Mouse (Mus musculus) lung, embryonic 15.5 days (tissue): ENCODE data around the gene Ctnna3. TPM values are rescaled to one million over a fixed set of nuclear protein-coding genes. Genes with fewer than 3 reads are reported as not detected.
"Not testable (repeated sequence)": the region's sequence is repeated elsewhere in the genome, so short reads cannot be mapped to it uniquely, and the experiment has no call there.

Experiments
- ATAC-seq: fragments of 200-750 bp; cut with Nextera tagmentation; 2 replicates; pipeline ENCODE4 v1.8.0; 2017; ENCODE audit warnings: moderate number of reproducible peaks, borderline replicate concordance; ENCODE audit not compliant: low FRiP score, low TSS enrichment; ENCODE audit errors: extremely low read depth
- H3K27ac ChIP-seq: fragments of 300-500 bp; sonication (generic); 2 replicates; pipeline ENCODE4 v1.5.1; 2015; ENCODE audit warnings: moderate library complexity, mild to moderate bottlenecking, inconsistent platforms
- H3K27me3 ChIP-seq: fragments of 300-500 bp; sonication (generic); 2 replicates; pipeline ENCODE4 v1.6.1; 2015; ENCODE audit warnings: inconsistent platforms
- H3K36me3 ChIP-seq: fragments of 300-500 bp; sonication (generic); 2 replicates; pipeline ENCODE4 v1.6.1; 2015; ENCODE audit warnings: inconsistent platforms
- H3K4me1 ChIP-seq: fragments of 300-500 bp; sonication (generic); 2 replicates; pipeline ENCODE4 v1.6.1; 2015; ENCODE audit warnings: inconsistent platforms
- H3K4me2 ChIP-seq: fragments of 300-500 bp; sonication (generic); 2 replicates; pipeline ENCODE4 v1.6.1; 2015; ENCODE audit warnings: inconsistent platforms, mild to moderate bottlenecking, moderate library complexity
- H3K4me3 ChIP-seq: fragments of 300-500 bp; sonication (generic); 2 replicates; pipeline ENCODE4 v1.5.1; 2015; ENCODE audit warnings: mild to moderate bottlenecking, inconsistent platforms
- H3K9ac ChIP-seq: fragments of 300-500 bp; sonication (generic); 2 replicates; pipeline ENCODE4 v1.6.1; 2015; ENCODE audit warnings: inconsistent platforms
- H3K9me3 ChIP-seq: fragments of 300-500 bp; sonication (generic); 2 replicates; pipeline ENCODE4 v1.6.1; 2016; ENCODE audit warnings: inconsistent platforms
- WGBS: fragments of 180-500 bp; shearing (Covaris S2); methylation state at CpG from one replicate; pipeline ENCODE4 v1.1.7; 2015; 5-methylcytosine and 5-hydroxymethylcytosine counted together
- polyA plus RNA-seq: library from polyadenylated mRNA; unstranded; fragments of >200 nt; fragmentation: Nextera tagmentation; extraction: Ambion mirVana; gene quantifications from 2 replicates; pipeline ENCODE4 v1.2.1, GENCODE M21; 2015

Gene Ctnna3
- polyA plus RNA-seq, 1 experiment from 2014 or later = 1.2 TPM

GRCm38 (mm10) chr10:64744099-64744498 is 1314.2 kb downstream of the Ctnna3 start:
- 51% methylated on average over 3 of the region's 3 CpGs for WGBS
- not testable (repeated sequence) for H3K36me3 ChIP-seq, H3K9ac ChIP-seq, ATAC-seq, H3K4me1 ChIP-seq, H3K27me3 ChIP-seq, H3K27ac ChIP-seq, H3K4me3 ChIP-seq, H3K9me3 ChIP-seq, H3K4me2 ChIP-seq

GRCm38 (mm10) chr10:64748651-64749050 is 1318.8 kb downstream of the Ctnna3 start:
- Histone ChIP-seq H3K9ac (no peak overlapping the region), H3K27me3 (no peaks in the 10 kb centered on the region), H3K27ac (no peak overlapping the region), H3K4me2 (no peak overlapping the region), H3K36me3 (no peaks in the 10 kb centered on the region), H3K4me1 (no peaks in the 10 kb centered on the region), H3K4me3 (no peak overlapping the region), H3K9me3 (no peaks in the 10 kb centered on the region)
- no peak for ATAC-seq

GRCm38 (mm10) chr10:64750791-64751190 is 1320.9 kb downstream of the Ctnna3 start:
- Histone ChIP-seq H3K4me2 (no peak overlapping the region), H3K9ac (no peak overlapping the region), H3K36me3 (no peaks in the 10 kb centered on the region), H3K9me3 (no peaks in the 10 kb centered on the region), H3K4me3 (no peak overlapping the region), H3K27ac (no peak overlapping the region), H3K27me3 (no peaks in the 10 kb centered on the region), H3K4me1 (no peaks in the 10 kb centered on the region)
- no peak for ATAC-seq
- 25% methylated on average over 5 of the region's 5 CpGs for WGBS

- no peak overlapping the region for H3K4me2 ChIP-seq
- H3K4me3 ChIP-seq = no peak overlapping the region
- no peaks in the 10 kb centered on the region for H3K27me3 ChIP-seq
- no peaks in the 10 kb centered on the region for H3K4me1 ChIP-seq
- no peaks in the 10 kb centered on the region for H3K36me3 ChIP-seq
- no peak overlapping the region for H3K27ac ChIP-seq
- 89% methylated on average over 1 of the region's 1 CpGs for WGBS
- ATAC-seq = no peak
- H3K9ac ChIP-seq = no peak overlapping the region
- no peaks in the 10 kb centered on the region for H3K9me3 ChIP-seq
Measured at GRCm38 (mm10) chr10:64836315-64836714, 1406.4 kb downstream of the Ctnna3 start.

GRCm38 (mm10) chr10:64861439-64861838 is 1431.5 kb downstream of the Ctnna3 start:
- WGBS = 70% methylated on average over 2 of the region's 2 CpGs
- Histone ChIP-seq H3K9ac (no peak overlapping the region), H3K27me3 (no peaks in the 10 kb centered on the region), H3K4me2 (no peak overlapping the region), H3K27ac (no peak overlapping the region), H3K36me3 (no peaks in the 10 kb centered on the region), H3K4me1 (no peaks in the 10 kb centered on the region), H3K4me3 (no peak overlapping the region), H3K9me3 (no peaks in the 10 kb centered on the region)
- ATAC-seq = no peak

- WGBS = 53% methylated on average over 3 of the region's 3 CpGs
- no peaks in the 10 kb centered on the region for H3K9me3 ChIP-seq
- H3K4me3 ChIP-seq = no peak overlapping the region
- H3K27me3 ChIP-seq = no peaks in the 10 kb centered on the region
- H3K9ac ChIP-seq = no peak overlapping the region
- ATAC-seq = no peak
- H3K4me2 ChIP-seq = no peak overlapping the region
- no peaks in the 10 kb centered on the region for H3K36me3 ChIP-seq
- H3K4me1 ChIP-seq = no peaks in the 10 kb centered on the region
- H3K27ac ChIP-seq = no peak overlapping the region
Measured at GRCm38 (mm10) chr10:64870888-64871287, 1441.0 kb downstream of the Ctnna3 start.

GRCm38 (mm10) chr10:64876506-64876905 is 1446.6 kb downstream of the Ctnna3 start:
- Histone ChIP-seq H3K4me2 (no peak overlapping the region), H3K4me3 (no peak overlapping the region), H3K4me1 (no peaks in the 10 kb centered on the region), H3K27ac (no peak overlapping the region), H3K9ac (no peak overlapping the region), H3K36me3 (no peaks in the 10 kb centered on the region), H3K27me3 (no peaks in the 10 kb centered on the region), H3K9me3 (no peaks in the 10 kb centered on the region)
- WGBS = 69% methylated on average over 2 of the region's 2 CpGs
- ATAC-seq = no peak

- Histone ChIP-seq H3K9ac (no peak overlapping the region), H3K4me2 (no peak overlapping the region), H3K4me3 (no peak overlapping the region), H3K9me3 (no peaks in the 10 kb centered on the region), H3K27me3 (no peaks in the 10 kb centered on the region), H3K27ac (no peak overlapping the region), H3K36me3 (no peaks in the 10 kb centered on the region), H3K4me1 (no peaks in the 10 kb centered on the region)
- 77% methylated on average over 3 of the region's 3 CpGs for WGBS
- no peak for ATAC-seq
Measured at GRCm38 (mm10) chr10:64879860-64880259, 1450.0 kb downstream of the Ctnna3 start.

GRCm38 (mm10) chr10:64886946-64887345 is 1457.0 kb downstream of the Ctnna3 start:
- H3K4me2 ChIP-seq = no peak overlapping the region
- ATAC-seq = no peak
- H3K36me3 ChIP-seq = no peaks in the 10 kb centered on the region
- H3K9ac ChIP-seq = no peak overlapping the region
- no peak overlapping the region for H3K4me3 ChIP-seq
- no peaks in the 10 kb centered on the region for H3K4me1 ChIP-seq
- no peaks in the 10 kb centered on the region for H3K9me3 ChIP-seq
- no peak overlapping the region for H3K27ac ChIP-seq
- H3K27me3 ChIP-seq = no peaks in the 10 kb centered on the region
- 90% methylated on average over 9 of the region's 9 CpGs for WGBS

- ATAC-seq = no peak
- Histone ChIP-seq H3K9me3 (no peaks in the 10 kb centered on the region), H3K4me3 (no peak overlapping the region), H3K27me3 (no peaks in the 10 kb centered on the region), H3K9ac (no peak overlapping the region), H3K4me2 (no peak overlapping the region), H3K27ac (no peak overlapping the region), H3K4me1 (no peaks in the 10 kb centered on the region), H3K36me3 (no peaks in the 10 kb centered on the region)
Measured at GRCm38 (mm10) chr10:64892458-64892857, 1462.6 kb downstream of the Ctnna3 start.

- Histone ChIP-seq H3K36me3 (no peaks in the 10 kb centered on the region), H3K4me2 (no peak overlapping the region), H3K9ac (no peak overlapping the region), H3K4me3 (no peak overlapping the region), H3K27ac (no peak overlapping the region), H3K27me3 (no peaks in the 10 kb centered on the region), H3K9me3 (no peaks in the 10 kb centered on the region), H3K4me1 (no peaks in the 10 kb centered on the region)
- WGBS = 79% methylated on average over 1 of the region's 1 CpGs
- ATAC-seq = no peak
Measured at GRCm38 (mm10) chr10:64898739-64899138, 1468.8 kb downstream of the Ctnna3 start.

- no peak for ATAC-seq
- WGBS = 80% methylated on average over 3 of the region's 3 CpGs
- no peaks in the 10 kb centered on the region for H3K36me3 ChIP-seq
Measured at GRCm38 (mm10) chr10:64901726-64902125, 1471.8 kb downstream of the Ctnna3 start.

GRCm38 (mm10) chr10:64940975-64941374 is 1511.1 kb downstream of the Ctnna3 start:
- no peak overlapping the region for H3K4me3 ChIP-seq
- no peaks in the 10 kb centered on the region for H3K9me3 ChIP-seq
- H3K9ac ChIP-seq = no peak overlapping the region
- ATAC-seq = no peak
- H3K36me3 ChIP-seq = no peaks in the 10 kb centered on the region
- no peaks in the 10 kb centered on the region for H3K27me3 ChIP-seq
- WGBS = 77% methylated on average over 7 of the region's 7 CpGs
- H3K27ac ChIP-seq = no peak overlapping the region
- H3K4me1 ChIP-seq = no peaks in the 10 kb centered on the region
- H3K4me2 ChIP-seq = no peak overlapping the region

More at GRCm38 (mm10) chr10:64901726-64902125, 1471.8 kb downstream of the Ctnna3 start:
- Histone ChIP-seq H3K27me3 (no peaks in the 10 kb centered on the region), H3K9me3 (no peaks in the 10 kb centered on the region), H3K4me3 (no peak overlapping the region), H3K9ac (no peak overlapping the region), H3K27ac (no peak overlapping the region), H3K4me2 (no peak overlapping the region), H3K4me1 (no peaks in the 10 kb centered on the region)
